Mouse (Mus musculus): ENCODE data around the gene Slc25a19. TPM values are rescaled to one million over a fixed set of nuclear protein-coding genes. Genes with fewer than 3 reads are reported as not detected.

Gene Slc25a19
- polyA plus RNA-seq, 1 experiment, result 23.0 TPM

DNA sequence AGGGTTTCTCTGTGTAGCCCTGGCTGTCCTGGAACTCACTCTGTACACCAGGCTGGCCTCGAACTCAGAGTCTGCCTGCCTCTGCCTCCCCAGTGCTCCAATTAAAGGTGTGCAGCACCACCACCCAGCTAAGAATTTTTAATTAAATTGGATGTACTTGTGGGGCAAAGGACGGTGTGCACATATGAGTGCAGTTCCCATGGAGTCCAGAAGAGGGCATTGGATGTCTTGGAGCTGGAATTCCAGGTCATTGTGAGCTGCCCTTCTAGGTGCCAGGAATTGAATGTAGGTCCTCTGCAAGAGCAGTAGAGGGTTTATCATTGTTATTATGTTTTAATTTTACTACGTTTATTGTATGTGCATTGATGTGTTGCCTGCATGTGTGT lies 3.4 kb upstream of the Slc25a19 start:
- peaks cover 1% of the 10 kb centered on the region for H3K4me1 ChIP-seq (ENCODE audit: control insufficient read depth, insufficient read depth, low read length)
- no peak overlapping the region for H3K4me3 ChIP-seq (replicated peaks; ENCODE audit: control insufficient read depth, low read depth, low read length)
- WGBS, result 28% methylated on average over 3 of the region's 3 CpGs
- peak overlapping the region; percentile 78 for H3K27ac ChIP-seq (ENCODE audit: control insufficient read depth, insufficient read depth, low read depth, low read length, poor library complexity)
- no peak for TF ChIP-seq POLR2A (IDR thresholded peaks at IDR 0.05; ENCODE audit: borderline replicate concordance, control insufficient read depth, low read depth, low read length)
- peak; percentile 48 for TF ChIP-seq CTCF (IDR thresholded peaks at IDR 0.05; ENCODE audit: control insufficient read depth, insufficient read depth, low read length)

DNA sequence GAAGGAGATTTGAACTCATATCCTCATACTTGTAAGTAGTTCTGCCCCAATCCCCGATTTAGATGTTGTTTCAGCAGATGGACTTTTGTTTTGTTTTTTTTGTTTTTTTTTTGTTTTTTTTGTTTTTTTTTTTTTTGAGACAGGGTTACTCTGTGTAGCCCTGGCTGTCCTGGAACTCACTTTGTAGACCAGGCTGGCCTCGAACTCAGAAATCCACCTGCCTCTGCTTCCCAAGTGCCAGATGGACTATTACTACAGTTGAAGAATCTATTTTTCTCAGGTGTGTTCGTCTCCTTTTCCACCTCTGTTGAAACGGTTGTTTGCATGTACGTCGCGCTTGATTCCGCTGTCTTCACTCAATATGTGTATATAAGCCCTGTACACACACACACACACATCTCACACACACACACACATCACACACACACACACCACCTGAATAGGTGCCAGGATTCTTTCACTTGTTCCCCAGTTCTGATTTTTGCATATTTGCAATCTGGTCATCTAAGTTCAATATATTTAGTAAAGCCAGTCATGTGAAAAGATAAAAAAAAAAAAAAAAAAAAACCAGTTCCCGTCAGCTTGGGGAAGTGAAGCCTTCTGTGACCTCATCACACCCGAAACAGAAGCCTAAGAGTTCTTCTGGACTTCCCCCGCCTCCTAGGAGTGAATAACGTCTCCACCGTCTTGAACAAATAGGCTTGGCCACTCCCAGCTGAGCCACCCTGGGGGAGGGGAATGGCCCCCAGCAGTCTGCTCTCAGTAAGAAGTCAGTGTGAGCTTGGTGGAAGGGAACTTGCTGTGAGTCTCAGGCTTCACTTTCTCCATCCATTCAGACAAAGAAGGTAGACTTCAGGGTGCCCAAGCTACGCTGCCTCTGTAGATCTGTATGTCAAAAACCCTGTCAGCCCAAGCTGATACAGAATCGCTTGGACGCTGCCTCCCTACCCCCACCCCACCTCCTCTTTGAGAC lies 2.7 kb upstream of the Slc25a19 start:
- Histone ChIP-seq H3K4me1 (ENCODE audit: control insufficient read depth, insufficient read depth, low read length) (peaks cover 1% of the 10 kb centered on the region), H3K4me3 (replicated peaks; ENCODE audit: control insufficient read depth, low read depth, low read length) (peak overlapping the region; percentile 40), H3K27ac (ENCODE audit: control insufficient read depth, insufficient read depth, low read depth, low read length, poor library complexity) (peak overlapping the region; percentile 78)
- TF ChIP-seq POLR2A (IDR thresholded peaks at IDR 0.05; ENCODE audit: borderline replicate concordance, control insufficient read depth, low read depth, low read length) (0 out of 2 replicates have a peak, but pooled peaks have one; percentile 15), CTCF (IDR thresholded peaks at IDR 0.05; ENCODE audit: control insufficient read depth, insufficient read depth, low read length) (no peak)
- 34% methylated on average over 16 of the region's 16 CpGs for WGBS

DNA sequence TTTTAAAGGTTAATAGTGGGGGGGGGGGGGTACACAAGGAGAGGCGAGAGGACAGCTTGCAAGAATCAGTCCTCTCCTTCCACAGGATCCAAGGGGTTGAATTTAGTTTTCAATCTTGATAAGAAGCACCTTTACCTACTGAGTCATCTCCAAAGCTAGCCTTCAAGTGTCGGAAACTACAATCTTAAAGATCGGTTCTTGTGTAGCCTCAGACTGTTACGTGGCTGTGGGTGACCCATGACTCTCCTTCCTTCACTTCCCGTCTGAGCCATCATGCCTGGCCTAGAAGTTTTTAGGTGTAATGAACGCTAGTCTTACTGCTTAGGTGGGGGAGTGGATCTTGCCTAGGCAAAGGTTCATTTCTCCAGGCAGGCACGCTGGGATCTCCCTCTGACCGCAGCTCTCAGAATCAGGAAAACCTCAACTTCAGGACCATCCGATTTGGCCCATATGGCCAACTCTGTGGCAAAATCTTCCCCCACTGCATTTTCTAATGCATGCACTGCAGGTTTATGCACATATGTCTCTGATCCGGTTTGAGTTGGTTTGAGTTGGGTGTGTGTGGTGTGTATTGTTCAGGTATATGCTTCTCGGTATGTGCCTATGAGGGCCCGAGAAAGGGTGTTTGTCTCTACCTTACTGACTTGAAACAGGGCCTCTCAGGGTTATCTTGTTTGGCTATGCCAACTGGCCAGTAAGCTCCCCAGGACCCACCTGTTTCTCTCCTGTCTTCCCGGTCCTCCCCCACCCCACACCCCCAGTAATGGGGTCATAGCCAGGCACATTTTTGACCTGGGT lies 1.8 kb upstream of the Slc25a19 start:
- no peak overlapping the region; the same call in 1 of the 2 replicates for H3K27ac ChIP-seq (ENCODE audit: control insufficient read depth, insufficient read depth, low read depth, low read length, poor library complexity)
- H3K4me3 ChIP-seq (replicated peaks; ENCODE audit: control insufficient read depth, low read depth, low read length), result no peak overlapping the region
- WGBS, result 76% methylated on average over 13 of the region's 13 CpGs
- TF ChIP-seq POLR2A (IDR thresholded peaks at IDR 0.05; ENCODE audit: borderline replicate concordance, control insufficient read depth, low read depth, low read length) (no peak), CTCF (IDR thresholded peaks at IDR 0.05; ENCODE audit: control insufficient read depth, insufficient read depth, low read length) (no peak)
- peaks cover 1% of the 10 kb centered on the region for H3K4me1 ChIP-seq (ENCODE audit: control insufficient read depth, insufficient read depth, low read length)

DNA sequence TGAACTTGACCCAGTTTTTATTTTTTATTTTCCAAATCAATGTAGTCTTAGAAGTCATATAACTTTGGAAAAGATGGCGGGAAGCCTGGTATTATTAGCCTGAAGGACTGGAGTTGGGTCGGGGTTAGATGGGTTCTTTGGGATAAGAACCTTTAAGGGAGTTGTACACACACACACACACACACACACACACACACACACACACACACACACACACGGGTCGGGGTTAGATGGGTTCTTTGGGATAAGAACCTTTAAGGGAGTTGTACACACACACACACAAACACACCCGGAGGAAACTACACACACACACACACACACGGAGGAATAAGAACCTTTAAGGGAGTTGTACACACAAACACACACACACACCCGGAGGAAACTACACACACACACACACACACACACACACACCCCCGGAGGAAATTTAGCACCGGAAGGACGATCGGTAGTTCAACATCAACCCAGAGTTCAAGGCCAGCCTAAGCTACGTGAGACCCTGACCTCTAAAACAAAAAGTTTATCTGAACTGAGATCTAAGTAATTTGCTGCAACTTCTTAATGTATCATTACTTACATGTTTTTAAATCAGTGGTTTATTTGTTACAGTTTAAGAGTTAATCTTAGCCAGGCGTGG lies 488 bp upstream of the Slc25a19 start:
- Histone ChIP-seq H3K4me1 (ENCODE audit: control insufficient read depth, insufficient read depth, low read length) (peaks cover 1% of the 10 kb centered on the region; the same call in 1 of the 2 replicates), H3K4me3 (replicated peaks; ENCODE audit: control insufficient read depth, low read depth, low read length) (peak overlapping the region; percentile 30), H3K27ac (ENCODE audit: control insufficient read depth, insufficient read depth, low read depth, low read length, poor library complexity) (no peak overlapping the region)
- TF ChIP-seq POLR2A (IDR thresholded peaks at IDR 0.05; ENCODE audit: borderline replicate concordance, control insufficient read depth, low read depth, low read length), result no peak
- TF ChIP-seq CTCF (IDR thresholded peaks at IDR 0.05; ENCODE audit: control insufficient read depth, insufficient read depth, low read length), result no peak
- 36% methylated on average over 13 of the region's 13 CpGs for WGBS

DNA sequence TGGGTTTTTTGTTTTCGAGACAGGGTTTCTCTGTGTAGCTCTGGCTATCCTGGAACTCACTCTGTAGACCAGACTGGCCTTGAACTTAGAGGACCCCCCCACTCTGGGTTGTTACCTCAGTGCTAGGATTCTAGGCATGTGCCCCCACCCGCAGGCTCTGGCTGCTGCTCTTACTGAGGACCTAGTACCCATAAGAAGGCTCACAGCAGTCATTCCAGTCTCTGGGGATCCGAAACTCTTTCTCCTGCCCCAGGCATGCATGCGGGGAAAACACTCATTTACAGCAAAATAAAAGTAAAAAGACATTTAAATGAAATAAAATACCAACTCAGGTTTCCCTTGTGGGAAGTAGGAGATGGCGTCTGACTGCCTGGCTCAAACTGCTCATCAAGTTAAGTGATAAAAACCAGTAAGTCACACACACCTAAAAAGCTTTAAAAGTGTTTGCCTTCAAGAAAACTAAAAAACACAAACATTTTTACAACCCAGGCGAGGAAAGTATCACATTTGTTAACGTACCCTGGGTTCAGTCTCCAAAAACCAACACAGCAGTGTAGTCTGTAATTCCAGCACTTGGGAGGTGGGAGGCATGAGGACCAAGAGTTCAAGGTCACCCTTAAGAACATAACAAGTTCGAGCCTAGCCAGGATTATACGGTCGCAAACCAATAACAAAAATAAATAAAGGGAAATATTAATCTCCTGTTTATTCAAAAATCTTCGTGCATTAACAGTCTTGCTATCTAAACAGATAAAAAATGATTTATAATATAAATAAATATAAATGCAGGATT lies 1.1 kb downstream of the Slc25a19 start:
- Histone ChIP-seq H3K4me3 (replicated peaks; ENCODE audit: control insufficient read depth, low read depth, low read length) (peak overlapping the region; percentile 75), H3K27ac (ENCODE audit: control insufficient read depth, insufficient read depth, low read depth, low read length, poor library complexity) (no peak overlapping the region), H3K4me1 (ENCODE audit: control insufficient read depth, insufficient read depth, low read length) (peaks cover 1% of the 10 kb centered on the region; the same call in 1 of the 2 replicates)
- WGBS, result 57% methylated on average over 11 of the region's 11 CpGs
- TF ChIP-seq CTCF (IDR thresholded peaks at IDR 0.05; ENCODE audit: control insufficient read depth, insufficient read depth, low read length) (no peak), POLR2A (IDR thresholded peaks at IDR 0.05; ENCODE audit: borderline replicate concordance, control insufficient read depth, low read depth, low read length) (no peak)

DNA sequence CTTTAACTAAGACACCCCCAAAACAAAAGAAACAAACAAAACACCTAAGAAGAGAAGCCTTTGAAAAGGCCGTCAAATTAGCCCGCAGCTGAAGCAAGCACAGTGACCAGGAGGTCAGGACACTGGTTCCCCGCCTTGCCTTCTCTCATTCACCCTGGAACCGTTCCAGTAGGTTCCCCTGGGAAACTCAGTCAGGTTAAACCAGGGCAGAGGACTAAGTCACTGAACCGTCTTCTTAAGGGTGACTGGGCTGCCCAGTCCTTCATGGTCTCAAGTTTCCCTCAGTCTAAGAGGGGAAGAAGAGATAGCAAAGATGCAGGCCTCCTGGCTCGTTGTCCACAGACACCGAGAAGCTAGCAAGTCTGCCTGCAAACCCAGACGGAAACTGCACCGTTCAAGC lies 2.2 kb downstream of the Slc25a19 start:
- Histone ChIP-seq H3K4me3 (replicated peaks; ENCODE audit: control insufficient read depth, low read depth, low read length) (no peak overlapping the region), H3K27ac (ENCODE audit: control insufficient read depth, insufficient read depth, low read depth, low read length, poor library complexity) (no peak overlapping the region), H3K4me1 (ENCODE audit: control insufficient read depth, insufficient read depth, low read length) (peaks cover 1% of the 10 kb centered on the region; the same call in 1 of the 2 replicates)
- 84% methylated on average over 9 of the region's 9 CpGs for WGBS
- TF ChIP-seq POLR2A (IDR thresholded peaks at IDR 0.05; ENCODE audit: borderline replicate concordance, control insufficient read depth, low read depth, low read length) (no peak), CTCF (IDR thresholded peaks at IDR 0.05; ENCODE audit: control insufficient read depth, insufficient read depth, low read length) (no peak)

DNA sequence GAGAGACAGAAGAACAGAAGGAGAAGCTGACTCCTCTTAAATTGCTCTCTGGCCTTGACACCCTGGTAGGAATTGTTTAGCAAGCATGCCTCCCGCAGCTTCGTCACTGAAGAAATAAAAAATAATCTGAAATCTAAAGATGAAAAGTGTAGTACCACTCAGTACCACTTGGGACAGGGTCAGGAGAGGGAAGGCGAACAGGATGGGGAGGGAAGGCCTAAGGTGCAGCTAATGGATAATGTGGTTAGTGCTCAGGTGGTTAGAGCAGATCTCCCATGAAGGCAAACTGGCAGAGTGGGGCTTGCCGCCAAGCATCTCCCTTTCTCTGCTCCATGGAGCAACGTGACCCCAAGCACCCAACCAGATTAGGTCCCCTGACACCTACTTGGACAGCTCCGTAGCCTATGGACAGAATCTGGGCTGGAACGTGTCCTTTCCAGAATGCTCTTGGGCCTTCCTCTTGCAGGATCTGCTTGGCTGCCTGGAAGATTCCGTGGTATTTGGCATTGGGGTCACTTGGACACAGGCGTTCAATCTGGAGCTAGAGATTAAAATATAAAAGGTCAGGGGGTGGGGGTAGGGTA lies 4.5 kb downstream of the Slc25a19 start:
- TF ChIP-seq CTCF (IDR thresholded peaks at IDR 0.05; ENCODE audit: control insufficient read depth, insufficient read depth, low read length), result 0 out of 2 replicates have a peak, but pooled peaks have one; percentile 7
- TF ChIP-seq POLR2A (IDR thresholded peaks at IDR 0.05; ENCODE audit: borderline replicate concordance, control insufficient read depth, low read depth, low read length), result no peak
- Histone ChIP-seq H3K27ac (ENCODE audit: control insufficient read depth, insufficient read depth, low read depth, low read length, poor library complexity) (no peak overlapping the region), H3K4me1 (ENCODE audit: control insufficient read depth, insufficient read depth, low read length) (no peaks in the 10 kb centered on the region), H3K4me3 (replicated peaks; ENCODE audit: control insufficient read depth, low read depth, low read length) (no peak overlapping the region)
- WGBS, result 79% methylated on average over 9 of the region's 9 CpGs

All from bone marrow, adult 2 months (tissue).